Mouse (Mus musculus) ovary, postnatal 36 days (tissue): Measurements from ENCODE around the gene 2310079G19Rik.

Source experiments
- DNase-seq: peaks from one replicate; pipeline ENCODE4 v3.0.0; 2022; ENCODE audit warnings: low spot score, mixed read lengths

2310079G19Rik gene

DNA sequence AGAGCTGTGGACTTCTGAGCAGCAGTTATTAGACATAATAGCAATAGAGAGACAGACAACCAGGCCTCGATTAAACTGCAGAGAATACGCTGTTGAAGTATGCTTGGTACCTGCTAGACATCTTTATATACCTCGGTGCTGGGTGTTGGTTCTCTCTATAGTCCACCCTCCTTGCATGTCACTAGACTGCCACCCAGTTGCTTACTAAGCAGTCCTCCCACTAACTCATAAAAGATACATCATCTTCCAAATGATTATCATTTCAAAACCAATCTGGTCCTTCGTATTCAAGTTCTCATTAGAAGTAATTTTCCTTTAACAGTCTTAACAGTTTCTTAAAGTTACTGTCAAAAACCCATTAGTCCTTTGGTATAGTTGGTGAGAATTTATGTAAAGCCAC is at the start of gene 2310079G19Rik:
2310079G19Rik (minus strand) TSS at position 101 of the 400 bp plus-strand sequence.
- DNase-seq: no peak

DNA sequence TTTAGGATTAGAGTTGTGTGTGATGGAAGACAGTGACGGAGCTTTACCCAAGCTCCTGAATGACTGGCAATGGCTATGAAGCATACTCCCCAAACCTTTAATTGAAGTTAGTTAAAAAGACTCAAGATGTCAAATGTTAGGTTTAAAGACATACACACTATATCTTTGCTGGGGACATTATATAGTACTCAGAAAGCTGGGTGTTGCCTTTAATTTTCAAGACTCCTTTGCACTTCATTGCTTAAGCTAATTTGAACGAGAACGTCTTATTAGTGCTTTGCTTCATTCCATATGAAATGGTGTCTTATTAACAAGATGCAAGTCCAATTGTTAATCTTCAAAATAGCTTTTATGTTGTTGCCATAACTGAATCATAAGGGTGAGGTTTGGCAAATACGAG is 44.1 kb upstream of the 2310079G19Rik start, which contains the start of gene Krtap27-1:
Krtap27-1 (minus strand) TSS at position 101 of the 400 bp plus-strand sequence.
- DNase-seq: no peak

DNA sequence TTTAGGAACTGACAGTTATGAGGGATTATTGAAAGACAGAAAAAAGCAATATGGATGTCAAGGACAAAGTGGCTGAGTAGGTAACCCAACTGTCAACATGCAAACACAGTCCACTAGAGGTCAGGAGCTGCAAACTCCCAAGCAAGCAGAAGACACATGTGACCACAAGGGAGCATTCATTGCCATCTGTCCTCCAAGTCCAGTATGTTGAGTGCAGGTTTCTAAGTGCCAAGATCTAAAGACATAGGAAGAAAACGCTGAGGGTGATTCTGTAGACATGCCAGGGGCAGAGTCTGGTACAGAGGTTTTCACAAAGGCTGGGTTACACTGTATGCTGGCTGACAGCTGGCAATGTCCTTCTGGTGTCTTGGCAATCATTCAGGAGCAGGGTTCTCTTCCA is 30.0 kb upstream of the 2310079G19Rik start:
- no peak for DNase-seq

DNA sequence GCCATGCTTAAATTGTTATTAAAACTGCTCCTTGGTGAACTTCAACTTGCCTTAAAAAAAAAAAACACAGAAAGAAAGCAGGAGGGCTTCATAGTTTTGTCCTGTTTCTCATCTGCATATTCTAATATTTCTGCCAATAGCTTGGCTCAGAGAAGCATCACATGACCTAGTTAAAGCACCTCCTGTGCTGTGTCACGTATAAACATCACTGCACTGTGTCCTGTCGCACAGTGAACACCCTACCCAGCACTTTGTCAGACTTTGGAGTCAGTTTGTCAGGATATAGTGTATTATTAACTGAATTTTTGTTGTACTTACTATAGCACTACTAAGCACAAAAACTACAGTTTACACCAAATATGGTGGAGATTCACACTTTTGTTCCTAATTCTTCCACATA is 24.5 kb upstream of the 2310079G19Rik start:
- DNase-seq: no peak

DNA sequence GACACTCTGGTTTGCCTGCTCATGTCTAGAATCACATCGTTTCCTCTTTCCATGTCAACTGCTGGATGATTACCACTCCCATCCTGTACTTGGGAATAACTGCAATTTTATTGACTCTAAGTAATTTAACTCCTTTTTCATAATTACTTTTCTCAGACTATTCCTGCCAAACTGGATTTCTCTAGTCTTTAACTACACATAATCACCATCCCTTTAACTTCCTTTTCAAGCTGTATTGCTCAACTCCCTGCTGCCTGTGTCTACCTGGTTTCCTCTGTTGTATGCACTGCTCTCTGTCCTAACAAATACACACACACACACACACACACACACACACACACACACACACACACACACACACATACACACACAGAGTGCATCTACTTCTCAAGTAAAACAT is 23.6 kb upstream of the 2310079G19Rik start:
- no peak for DNase-seq

DNA sequence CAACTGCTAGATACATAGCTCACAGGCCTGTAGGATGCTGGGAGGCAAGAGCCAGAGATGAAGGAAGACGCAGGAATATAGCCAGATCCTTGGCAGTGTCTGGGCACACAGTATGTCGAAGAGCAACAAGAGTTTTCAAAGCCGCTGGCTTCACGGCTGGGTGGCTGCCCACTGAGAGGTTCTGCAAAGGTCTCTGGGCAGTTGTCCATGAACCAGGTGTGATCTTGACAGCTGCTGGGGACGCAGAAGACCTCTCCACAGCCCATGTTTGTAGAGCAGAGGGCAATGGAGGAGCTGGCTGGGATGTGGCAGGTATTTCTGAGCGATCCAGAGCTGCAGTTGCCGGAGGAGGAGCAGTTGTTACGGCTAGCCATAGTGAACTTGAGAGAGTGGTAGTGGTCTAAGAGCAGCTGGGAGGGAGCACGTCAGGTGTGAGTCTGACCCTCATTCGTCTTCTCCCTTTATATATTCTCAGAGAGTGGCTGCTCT is 19.9 kb upstream of the 2310079G19Rik start, which contains the start of gene Krtap26-1:
Krtap26-1 (minus strand) TSS at position 439 of the 489 bp plus-strand sequence.
- DNase-seq: no peak

DNA sequence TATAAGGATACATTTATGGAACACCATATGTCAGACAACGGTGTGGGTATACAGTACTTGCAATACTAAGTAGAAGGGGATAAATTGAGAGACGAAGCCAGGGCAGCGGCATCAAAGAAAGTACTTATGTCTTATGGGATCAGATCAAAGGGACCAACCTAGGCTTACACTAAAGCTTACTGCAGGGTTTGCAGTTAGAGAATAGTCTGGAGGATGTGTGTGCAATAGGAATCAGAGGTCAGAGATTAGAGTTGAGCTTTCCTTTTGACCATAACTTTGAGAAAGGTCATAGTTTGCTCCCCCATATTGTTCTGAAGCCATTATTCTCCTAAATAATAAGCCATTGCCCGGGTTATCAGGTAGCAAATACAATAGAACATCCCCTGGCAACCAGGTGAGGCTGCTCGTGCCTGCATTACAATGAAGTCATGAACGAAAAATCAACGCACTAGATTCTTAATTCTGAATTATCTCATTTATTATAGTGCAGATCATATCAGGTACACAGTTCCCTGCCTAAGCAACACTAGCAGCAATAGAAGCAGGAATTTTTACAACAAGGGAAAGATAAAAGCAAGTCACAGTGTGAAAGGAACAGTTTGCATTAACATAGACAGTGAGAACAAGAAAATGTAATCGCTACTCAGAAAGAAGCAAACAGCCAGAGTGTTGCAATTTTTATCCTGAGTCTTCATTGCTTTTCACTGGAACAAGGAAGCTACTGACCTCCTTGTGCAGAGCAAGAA is 19.1 kb upstream of the 2310079G19Rik start:
- no peak for DNase-seq

DNA sequence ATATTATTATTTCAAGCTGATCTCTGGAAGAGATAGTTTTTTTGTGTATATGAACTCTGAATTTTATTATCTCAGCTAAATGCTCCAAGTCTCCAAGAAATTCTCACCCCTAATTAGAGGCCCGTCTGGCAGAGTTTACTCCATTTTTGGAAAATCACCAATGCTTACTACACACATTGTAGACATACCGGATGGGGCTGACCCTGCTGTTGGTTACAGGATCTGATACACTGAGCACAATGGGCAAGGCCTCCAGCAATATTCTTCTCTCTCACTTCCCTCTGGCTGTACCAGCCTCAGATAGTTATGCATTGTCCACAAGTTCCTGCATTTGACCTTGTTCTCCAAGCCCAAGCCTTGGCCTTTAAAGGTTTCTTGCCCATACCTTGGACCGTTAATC is 12.6 kb upstream of the 2310079G19Rik start:
- DNase-seq: no peak

DNA sequence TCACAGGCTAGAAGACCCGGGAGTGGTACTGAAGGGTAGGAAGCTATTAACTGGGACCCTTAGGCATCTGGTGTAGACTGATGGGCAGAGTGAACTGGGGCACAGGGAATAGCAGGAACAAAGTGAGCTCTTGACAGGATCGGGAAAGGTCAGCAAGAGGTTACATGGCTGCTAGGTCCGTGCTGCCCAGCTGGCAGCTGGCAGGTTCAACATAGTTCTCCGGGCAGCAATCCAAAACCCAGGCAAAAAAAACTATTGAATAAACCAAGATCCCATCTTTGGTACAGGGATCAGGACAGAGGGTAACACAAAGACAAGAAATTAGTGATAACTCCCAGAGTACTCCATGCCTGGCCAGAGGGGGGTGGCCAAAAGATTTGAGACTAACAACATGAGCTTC is 7.7 kb upstream of the 2310079G19Rik start:
- no peak for DNase-seq

DNA sequence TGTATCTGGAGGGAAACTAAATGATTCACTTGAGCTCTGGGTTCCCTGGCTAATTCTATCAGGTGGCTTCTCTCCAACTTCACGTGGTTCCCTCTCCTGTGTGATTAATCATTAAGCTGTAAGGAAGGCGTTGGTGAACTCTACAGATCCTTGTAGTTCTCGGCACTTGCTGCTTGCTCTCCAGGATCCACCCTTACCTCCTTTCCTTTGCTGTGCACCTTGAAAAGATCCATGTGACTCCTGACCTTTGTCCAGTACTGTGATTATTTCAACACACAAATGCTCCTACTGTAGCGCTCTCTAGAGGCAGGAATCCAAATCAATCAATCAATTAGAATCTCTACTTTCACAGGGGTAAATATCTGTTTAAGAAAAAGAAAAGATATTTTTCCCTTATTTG is 4.0 kb upstream of the 2310079G19Rik start:
- DNase-seq: no peak

DNA sequence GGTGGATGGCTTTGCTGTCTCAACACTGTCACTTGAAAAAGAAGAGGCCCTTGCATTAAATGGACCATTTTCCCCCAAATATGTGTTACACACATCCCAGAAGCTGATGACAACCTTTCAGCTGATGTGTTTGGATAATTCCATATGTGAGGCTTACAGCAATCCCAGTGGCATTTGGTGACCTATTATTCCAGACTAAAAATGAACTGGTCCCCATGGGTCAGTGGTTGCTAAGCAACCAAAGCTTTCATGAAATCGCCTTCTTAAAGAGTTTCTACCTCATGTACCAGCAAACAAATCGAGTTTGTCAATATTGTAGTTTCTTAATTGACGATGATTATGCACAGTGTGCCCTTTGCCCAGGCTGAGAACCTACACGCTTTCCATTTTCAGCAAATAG is 14.8 kb downstream of the 2310079G19Rik start:
- no peak for DNase-seq

DNA sequence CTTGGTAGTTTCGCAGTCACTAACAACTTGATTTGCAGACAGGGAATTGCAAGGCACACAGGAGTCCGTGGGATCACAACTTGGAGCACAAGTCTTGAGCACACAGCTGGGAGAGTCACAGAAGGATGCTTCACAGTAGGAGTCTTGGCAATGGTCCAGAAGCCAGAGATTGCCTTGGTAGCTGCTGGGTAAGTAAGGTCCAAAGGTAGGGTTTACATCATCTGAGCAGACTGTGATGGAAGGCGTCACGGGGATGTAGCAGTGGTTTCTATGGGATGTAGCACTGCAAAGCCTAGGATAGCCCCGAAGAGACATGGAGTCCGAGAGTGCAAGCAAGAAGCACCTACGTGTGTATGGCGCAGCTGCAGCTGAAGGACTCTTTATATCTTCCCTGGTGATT is 15.5 kb downstream of the 2310079G19Rik start, which contains the start of gene Krtap24-1:
Krtap24-1 (minus strand) TSS at position 358 of the 400 bp plus-strand sequence.
- DNase-seq: no peak

DNA sequence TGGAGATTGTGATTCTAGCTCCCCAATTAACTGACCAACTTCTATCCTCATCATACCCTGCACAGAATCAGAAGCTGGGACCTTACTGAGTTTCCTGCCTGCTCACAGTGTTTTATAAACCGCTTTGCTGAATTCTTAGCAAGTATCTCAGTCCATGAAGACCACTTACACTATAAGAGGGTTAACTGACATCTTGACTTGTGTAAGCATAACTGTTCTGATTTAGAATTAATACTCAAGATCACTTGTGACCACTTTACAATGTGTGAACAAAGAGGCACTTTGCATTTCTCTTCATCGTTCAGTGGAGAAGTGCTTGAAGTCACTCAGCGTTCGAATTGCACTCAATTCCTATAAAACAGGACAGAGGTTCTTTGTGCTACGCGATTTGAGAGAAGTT is 22.9 kb downstream of the 2310079G19Rik start:
- DNase-seq: no peak

DNA sequence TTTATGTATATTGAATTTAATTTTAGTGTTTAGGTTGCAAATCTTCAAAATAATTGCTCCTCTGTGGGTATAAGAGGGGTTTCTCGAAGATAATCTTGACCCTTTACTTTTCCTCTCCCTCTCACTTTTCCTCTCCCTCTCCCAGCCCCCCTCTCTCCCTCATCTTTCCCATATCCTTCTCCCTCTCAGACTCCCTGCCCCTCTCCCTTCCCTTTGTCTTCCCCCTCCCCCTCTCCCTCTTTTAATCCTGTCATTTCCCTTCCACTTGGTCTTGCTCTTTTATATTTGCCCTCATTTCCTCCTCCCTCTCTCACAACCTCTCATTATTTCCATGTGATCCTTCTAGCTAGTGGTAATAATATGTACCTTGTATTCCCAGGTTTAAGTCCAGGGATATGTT is 25.0 kb downstream of the 2310079G19Rik start:
- DNase-seq: no peak

DNA sequence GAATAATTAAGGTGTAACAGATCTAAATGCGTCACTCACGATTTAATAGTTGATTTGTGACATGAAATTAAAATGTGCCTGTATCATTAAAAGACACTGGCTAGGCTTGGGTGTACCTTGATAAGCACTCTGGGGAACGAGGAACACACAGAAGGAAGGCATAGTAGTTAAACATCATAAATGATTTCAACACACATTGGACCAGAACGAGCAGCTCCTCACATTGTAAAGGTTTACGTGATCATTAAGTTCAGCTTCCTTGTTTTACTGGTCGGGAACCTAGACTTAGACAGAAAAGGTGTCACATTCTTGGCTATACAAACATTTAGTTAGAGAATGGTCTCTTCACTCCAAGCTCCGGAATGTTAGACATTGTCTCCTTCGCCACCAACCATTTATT is 27.2 kb downstream of the 2310079G19Rik start:
- DNase-seq: no peak

DNA sequence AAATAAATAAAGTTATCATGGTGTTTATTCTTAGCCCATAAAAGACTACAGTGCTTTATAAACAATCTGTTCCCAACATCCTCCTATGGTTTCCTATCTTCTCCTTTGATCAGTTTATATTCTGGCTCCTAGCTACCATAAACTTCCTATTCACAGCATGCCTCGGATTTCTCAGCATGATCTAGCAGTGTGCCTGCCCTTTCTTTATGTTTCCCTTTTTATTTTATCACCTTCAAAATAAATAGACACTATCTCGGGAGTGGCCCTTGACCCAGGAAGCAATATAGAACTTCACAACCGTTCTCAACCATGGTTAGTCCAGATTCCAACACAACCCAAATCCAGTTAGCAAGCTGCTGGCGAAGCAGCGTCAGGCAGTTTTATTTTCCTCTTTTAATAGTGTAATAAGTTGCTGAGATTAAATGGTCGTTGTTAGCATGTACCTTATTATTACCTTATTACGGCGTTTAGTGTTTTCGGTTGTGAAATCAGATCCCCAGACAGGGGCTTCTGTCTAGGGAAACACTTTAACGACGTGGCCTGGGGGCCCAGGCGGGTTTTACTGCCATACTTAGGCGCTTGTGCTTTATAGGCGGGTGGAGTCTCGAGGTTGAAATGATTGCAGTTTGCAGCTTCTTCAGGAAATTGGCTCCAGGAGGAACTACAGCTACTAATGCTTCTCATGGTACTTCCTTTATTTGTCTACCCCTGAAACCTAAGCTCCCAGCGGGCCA is 27.8 kb downstream of the 2310079G19Rik start:
- DNase-seq: no peak

DNA sequence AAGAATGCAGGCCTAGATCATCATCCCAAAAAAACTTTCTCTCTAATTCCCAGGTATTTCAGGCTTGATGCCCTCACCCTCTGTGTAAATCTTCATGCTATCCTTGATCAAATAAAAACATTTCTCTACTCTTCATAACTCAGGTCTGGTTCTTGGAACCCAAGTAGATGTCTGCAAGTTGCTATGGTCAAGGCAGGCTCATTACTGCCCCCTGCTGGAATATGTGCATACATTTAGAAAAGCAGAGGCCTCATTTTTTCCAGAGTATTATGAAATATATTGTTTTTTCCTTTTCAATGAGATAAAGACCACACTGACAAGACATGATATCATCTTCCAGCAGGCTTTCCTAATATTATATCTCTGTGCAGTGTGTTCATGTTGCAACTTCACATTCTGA is 34.7 kb downstream of the 2310079G19Rik start:
- DNase-seq: no peak

DNA sequence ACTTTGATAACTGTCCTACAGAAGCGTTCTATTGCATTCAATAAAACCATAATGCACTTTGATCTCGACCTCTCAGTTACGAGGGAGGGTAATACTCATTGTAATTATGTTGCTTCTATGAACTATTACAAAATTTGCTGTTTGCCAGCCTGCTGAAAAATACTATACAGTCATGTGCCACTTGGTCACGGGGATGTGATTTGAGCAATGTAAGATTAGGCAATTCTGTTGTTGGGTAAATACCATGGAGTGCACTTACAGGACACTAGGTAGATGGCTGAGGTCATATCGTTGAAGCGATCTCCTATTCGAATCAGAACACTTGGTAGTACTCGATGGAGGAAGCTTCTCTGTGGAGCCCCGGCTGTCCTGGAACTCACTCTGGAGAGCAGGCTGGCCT is 44.1 kb downstream of the 2310079G19Rik start:
- no peak for DNase-seq
